Mouse (Mus musculus): ENCODE results near the gene Dazap1. TPM values are rescaled to one million over a fixed set of nuclear protein-coding genes. Genes with fewer than 3 reads are reported as not detected.

Dazap1 gene
- polyA plus RNA-seq, 1 experiment from 2014 or later = 53.2 TPM

- DNase-seq (ENCODE audit: low spot score) (no peak), ATAC-seq (replicated peaks; ENCODE audit: low FRiP score) (no peak)
- peak overlapping the region; percentile 68 for H3K9ac ChIP-seq (ENCODE audit: low read length)
- H3K4me3 ChIP-seq (ENCODE audit: low read depth, low read length) = peak overlapping the region; percentile 63
- 75% methylated on average over 10 of the region's 10 CpGs for WGBS
- H3K27ac ChIP-seq (ENCODE audit: low read depth, low read length) = peak overlapping the region; percentile 57
- H3K9me3 ChIP-seq (ENCODE audit: control insufficient read depth, low read length) = no peaks in the 10 kb centered on the region
- H3K4me2 ChIP-seq (ENCODE audit: low read depth, low read length, severe bottlenecking) = peak overlapping the region; percentile 74
- peaks cover 9% of the 10 kb centered on the region; the same call in 1 of the 2 replicates for H3K36me3 ChIP-seq (ENCODE audit: control insufficient read depth, insufficient read depth, low read length)
- peaks cover 5% of the 10 kb centered on the region for H3K27me3 ChIP-seq (ENCODE audit: control insufficient read depth, insufficient read depth, low read length)
- H3K4me1 ChIP-seq (replicated peaks; ENCODE audit: control insufficient read depth, insufficient read depth, low read length) = peaks cover 47% of the 10 kb centered on the region
Measured at GRCm38 (mm10) chr10:80301256-80302081, 40.2 kb downstream of the Dazap1 start.

- Histone ChIP-seq H3K4me1 (replicated peaks; ENCODE audit: control insufficient read depth, insufficient read depth, low read length) (peaks cover 41% of the 10 kb centered on the region), H3K9ac (ENCODE audit: low read length) (peak overlapping the region; percentile 35), H3K36me3 (ENCODE audit: control insufficient read depth, insufficient read depth, low read length) (peaks cover 9% of the 10 kb centered on the region; the same call in 1 of the 2 replicates), H3K27ac (ENCODE audit: low read depth, low read length) (no peak overlapping the region), H3K4me3 (ENCODE audit: low read depth, low read length) (peak overlapping the region; percentile 63), H3K27me3 (ENCODE audit: control insufficient read depth, insufficient read depth, low read length) (peaks cover 5% of the 10 kb centered on the region), H3K9me3 (ENCODE audit: control insufficient read depth, low read length) (no peaks in the 10 kb centered on the region), H3K4me2 (ENCODE audit: low read depth, low read length, severe bottlenecking) (peak overlapping the region; percentile 74)
- ATAC-seq (replicated peaks; ENCODE audit: low FRiP score) = no peak
- 64% methylated on average over 5 of the region's 5 CpGs for WGBS
- DNase-seq (ENCODE audit: low spot score) = no peak
Measured at GRCm38 (mm10) chr10:80302082-80302355, 40.7 kb downstream of the Dazap1 start.

GRCm38 (mm10) chr10:80302471-80302881 is 41.2 kb downstream of the Dazap1 start:
- Histone ChIP-seq H3K4me3 (ENCODE audit: low read depth, low read length) (peak overlapping the region; percentile 63), H3K9me3 (ENCODE audit: control insufficient read depth, low read length) (no peaks in the 10 kb centered on the region), H3K27ac (ENCODE audit: low read depth, low read length) (no peak overlapping the region), H3K36me3 (ENCODE audit: control insufficient read depth, insufficient read depth, low read length) (peaks cover 12% of the 10 kb centered on the region; the same call in 1 of the 2 replicates), H3K9ac (ENCODE audit: low read length) (no peak overlapping the region), H3K4me2 (ENCODE audit: low read depth, low read length, severe bottlenecking) (peak overlapping the region; percentile 74), H3K27me3 (ENCODE audit: control insufficient read depth, insufficient read depth, low read length) (peaks cover 5% of the 10 kb centered on the region), H3K4me1 (replicated peaks; ENCODE audit: control insufficient read depth, insufficient read depth, low read length) (peaks cover 40% of the 10 kb centered on the region)
- ATAC-seq (replicated peaks; ENCODE audit: low FRiP score) (no peak), DNase-seq (ENCODE audit: low spot score) (no peak)
- 18% methylated on average over 9 of the region's 9 CpGs for WGBS

- H3K9ac ChIP-seq (ENCODE audit: low read length) = no peak overlapping the region
- H3K4me3 ChIP-seq (ENCODE audit: low read depth, low read length) = no peak overlapping the region
- no peak for ATAC-seq (replicated peaks; ENCODE audit: low FRiP score)
- 35% methylated on average over 12 of the region's 12 CpGs for WGBS
- H3K4me1 ChIP-seq (replicated peaks; ENCODE audit: control insufficient read depth, insufficient read depth, low read length) = peaks cover 28% of the 10 kb centered on the region
- peak overlapping the region; percentile 18; the same call in 1 of the 2 replicates for H3K4me2 ChIP-seq (ENCODE audit: low read depth, low read length, severe bottlenecking)
- H3K27ac ChIP-seq (ENCODE audit: low read depth, low read length) = no peak overlapping the region
- peaks cover 22% of the 10 kb centered on the region for H3K36me3 ChIP-seq (ENCODE audit: control insufficient read depth, insufficient read depth, low read length)
- peaks cover 4% of the 10 kb centered on the region for H3K27me3 ChIP-seq (ENCODE audit: control insufficient read depth, insufficient read depth, low read length)
- H3K9me3 ChIP-seq (ENCODE audit: control insufficient read depth, low read length) = no peaks in the 10 kb centered on the region
- no peak for DNase-seq (ENCODE audit: low spot score)
Measured at GRCm38 (mm10) chr10:80304458-80304857, 43.2 kb downstream of the Dazap1 start.

- H3K27me3 ChIP-seq (ENCODE audit: control insufficient read depth, insufficient read depth, low read length) = no peaks in the 10 kb centered on the region; the same call in 1 of the 2 replicates
- 28% methylated on average over 25 of the region's 25 CpGs for WGBS
- peak overlapping the region; percentile 18; the same call in 1 of the 2 replicates for H3K4me2 ChIP-seq (ENCODE audit: low read depth, low read length, severe bottlenecking)
- no peak overlapping the region for H3K4me3 ChIP-seq (ENCODE audit: low read depth, low read length)
- no peak overlapping the region for H3K9ac ChIP-seq (ENCODE audit: low read length)
- peaks cover 22% of the 10 kb centered on the region for H3K36me3 ChIP-seq (ENCODE audit: control insufficient read depth, insufficient read depth, low read length)
- peaks cover 24% of the 10 kb centered on the region; the same call in 1 of the 2 replicates for H3K4me1 ChIP-seq (replicated peaks; ENCODE audit: control insufficient read depth, insufficient read depth, low read length)
- ATAC-seq (replicated peaks; ENCODE audit: low FRiP score) = no peak
- H3K9me3 ChIP-seq (ENCODE audit: control insufficient read depth, low read length) = no peaks in the 10 kb centered on the region
- no peak for DNase-seq (ENCODE audit: low spot score)
- H3K27ac ChIP-seq (ENCODE audit: low read depth, low read length) = no peak overlapping the region
Measured at GRCm38 (mm10) chr10:80304862-80305261, 43.6 kb downstream of the Dazap1 start.

GRCm38 (mm10) chr10:80311560-80311959 is 50.3 kb downstream of the Dazap1 start:
- DNase-seq (ENCODE audit: low spot score) (no peak), ATAC-seq (replicated peaks; ENCODE audit: low FRiP score) (no peak)
- Histone ChIP-seq H3K9me3 (ENCODE audit: control insufficient read depth, low read length) (no peaks in the 10 kb centered on the region), H3K27me3 (ENCODE audit: control insufficient read depth, insufficient read depth, low read length) (peaks cover 16% of the 10 kb centered on the region), H3K4me3 (ENCODE audit: low read depth, low read length) (no peak overlapping the region), H3K4me1 (replicated peaks; ENCODE audit: control insufficient read depth, insufficient read depth, low read length) (peaks cover 8% of the 10 kb centered on the region; the same call in 1 of the 2 replicates), H3K9ac (ENCODE audit: low read length) (no peak overlapping the region), H3K36me3 (ENCODE audit: control insufficient read depth, insufficient read depth, low read length) (peaks cover 15% of the 10 kb centered on the region), H3K27ac (ENCODE audit: low read depth, low read length) (no peak overlapping the region), H3K4me2 (ENCODE audit: low read depth, low read length, severe bottlenecking) (no peak overlapping the region)
- 90% methylated on average over 16 of the region's 16 CpGs for WGBS

- H3K27me3 ChIP-seq (ENCODE audit: control insufficient read depth, insufficient read depth, low read length) = peaks cover 16% of the 10 kb centered on the region
- no peak overlapping the region for H3K9ac ChIP-seq (ENCODE audit: low read length)
- peaks cover 11% of the 10 kb centered on the region for H3K36me3 ChIP-seq (ENCODE audit: control insufficient read depth, insufficient read depth, low read length)
- WGBS = 74% methylated on average over 54 of the region's 54 CpGs
- no peak overlapping the region for H3K27ac ChIP-seq (ENCODE audit: low read depth, low read length)
- ATAC-seq (replicated peaks; ENCODE audit: low FRiP score) = no peak
- no peak for DNase-seq (ENCODE audit: low spot score)
- no peak overlapping the region for H3K4me3 ChIP-seq (ENCODE audit: low read depth, low read length)
- no peak overlapping the region for H3K4me2 ChIP-seq (ENCODE audit: low read depth, low read length, severe bottlenecking)
- H3K9me3 ChIP-seq (ENCODE audit: control insufficient read depth, low read length) = no peaks in the 10 kb centered on the region
- H3K4me1 ChIP-seq (replicated peaks; ENCODE audit: control insufficient read depth, insufficient read depth, low read length) = peaks cover 8% of the 10 kb centered on the region; the same call in 1 of the 2 replicates
Measured at GRCm38 (mm10) chr10:80312586-80313504, 51.6 kb downstream of the Dazap1 start.

- no peaks in the 10 kb centered on the region for H3K9me3 ChIP-seq (ENCODE audit: control insufficient read depth, low read length)
- no peak overlapping the region for H3K27ac ChIP-seq (ENCODE audit: low read depth, low read length)
- peaks cover 16% of the 10 kb centered on the region for H3K27me3 ChIP-seq (ENCODE audit: control insufficient read depth, insufficient read depth, low read length)
- H3K4me1 ChIP-seq (replicated peaks; ENCODE audit: control insufficient read depth, insufficient read depth, low read length) = peaks cover 8% of the 10 kb centered on the region; the same call in 1 of the 2 replicates
- no peak overlapping the region for H3K4me3 ChIP-seq (ENCODE audit: low read depth, low read length)
- WGBS = 76% methylated on average over 20 of the region's 20 CpGs
- no peak overlapping the region for H3K9ac ChIP-seq (ENCODE audit: low read length)
- peaks cover 6% of the 10 kb centered on the region for H3K36me3 ChIP-seq (ENCODE audit: control insufficient read depth, insufficient read depth, low read length)
- peak; percentile 53 for DNase-seq (ENCODE audit: low spot score)
- ATAC-seq (replicated peaks; ENCODE audit: low FRiP score) = no peak
- H3K4me2 ChIP-seq (ENCODE audit: low read depth, low read length, severe bottlenecking) = no peak overlapping the region
Measured at GRCm38 (mm10) chr10:80313627-80314201, 52.4 kb downstream of the Dazap1 start.

Data from forebrain, embryonic 11.5 days (tissue).